In genomic region chr2:166002429-166002828, GRCm38 (mm10) we compare ENCODE assay signal across 30 mouse cellular contexts. TPM values are rescaled to one million over a fixed set of nuclear protein-coding genes. Genes with fewer than 3 reads are reported as not detected.
A peak's percentile ranks its signal among the peaks of the same experiment; 100 is the strongest.
DNase-seq lines count a peak whose midpoint lies in the region; ATAC-seq and TF ChIP-seq lines count a peak whose summit lies in the region.
"Had no signal": no experiment of that assay in that cellular context is flagged by ENCODE, and none has a peak within 500 bp of the region (broad histone marks: within the 10 kb centered on the region; RNA-seq: fewer than 3 reads in every experiment).

No protein-coding gene starts in this region.

- H3K9ac ChIP-seq in hindbrain, embryonic 14.5 days: no peak overlapping the region
- no peak overlapping the region for H3K9ac ChIP-seq in kidney, embryonic 16.5 days (replicated peaks; ENCODE audit: low read length)
- H3K9ac ChIP-seq in midbrain, postnatal 0 days (replicated peaks; ENCODE audit: low read length, poor library complexity, severe bottlenecking): no peak overlapping the region
- H3K9ac ChIP-seq: forebrain, embryonic 13.5 days; heart, embryonic 13.5 days; intestine, embryonic 15.5 days; lung, embryonic 15.5 days; neural tube, embryonic 15.5 days; stomach, embryonic 15.5 days had no signal

- no peak for ATAC-seq in hindbrain, embryonic 14.5 days (ENCODE audit: low FRiP score)
- no peak for ATAC-seq in kidney, embryonic 16.5 days (ENCODE audit: low FRiP score, low TSS enrichment)
- no peak for ATAC-seq in midbrain, postnatal 0 days (ENCODE audit: low FRiP score)
- ATAC-seq: CD4-positive, CD25-positive, alpha-beta regulatory T cell, adult 4 months; forebrain, embryonic 13.5 days; hindbrain, postnatal 0 days; intestine, embryonic 15.5 days had no signal

- no peak for DNase-seq in hindbrain, embryonic 10.5 days (ENCODE audit: low spot score)
- no peak for DNase-seq in hindbrain, embryonic 14.5 days (ENCODE audit: low spot score)
- DNase-seq in kidney, postnatal 36 days: peak; percentile 65 to 69
- no peak for DNase-seq in midbrain, embryonic 10.5 days (ENCODE audit: low spot score)
- no peak for DNase-seq in midbrain, postnatal 0 days (ENCODE audit: low spot score)
- no peak for DNase-seq in urinary bladder, postnatal 10 days (ENCODE audit: low spot score)
- DNase-seq: adrenal gland, adult 8-10 months; cerebellum, adult 2 months; cerebellum, postnatal 14 days; gastrocnemius, postnatal 14 days; heart, adult 18-20 months; heart, postnatal 14 days; layer of hippocampus, postnatal 36 days; left cerebral cortex, postnatal 4 days; lung, postnatal 4 days; midbrain, embryonic 14.5 days; retina, postnatal 1 day; right cerebral cortex, postnatal 14 days; thymus, adult 18-20 months; thymus, postnatal 25 days had no signal

- H3K27me3 ChIP-seq in hindbrain, embryonic 10.5 days (ENCODE audit: insufficient read depth, poor library complexity, severe bottlenecking): no peaks in the 10 kb centered on the region
- H3K27me3 ChIP-seq in hindbrain, embryonic 14.5 days (ENCODE audit: control insufficient read depth, insufficient read depth, low read length): no peaks in the 10 kb centered on the region
- no peaks in the 10 kb centered on the region for H3K27me3 ChIP-seq in kidney, embryonic 16.5 days (ENCODE audit: insufficient read depth, low read length)
- no peaks in the 10 kb centered on the region for H3K27me3 ChIP-seq in midbrain, embryonic 10.5 days (ENCODE audit: low read depth, poor library complexity, severe bottlenecking)
- no peaks in the 10 kb centered on the region for H3K27me3 ChIP-seq in midbrain, postnatal 0 days (ENCODE audit: insufficient read depth, low read length)
- H3K27me3 ChIP-seq: forebrain, embryonic 13.5 days; heart, embryonic 13.5 days; intestine, embryonic 15.5 days; lung, embryonic 15.5 days; neural tube, embryonic 15.5 days; stomach, embryonic 15.5 days had no signal

- no peak overlapping the region for H3K4me2 ChIP-seq in hindbrain, embryonic 14.5 days (replicated peaks)
- H3K4me2 ChIP-seq in kidney, embryonic 16.5 days (replicated peaks; ENCODE audit: low read depth, low read length): no peak overlapping the region
- no peak overlapping the region for H3K4me2 ChIP-seq in midbrain, postnatal 0 days (ENCODE audit: low read depth, low read length, poor library complexity, severe bottlenecking)
- H3K4me2 ChIP-seq: forebrain, embryonic 13.5 days; heart, embryonic 13.5 days; intestine, embryonic 15.5 days; liver, embryonic 11.5 days; lung, embryonic 15.5 days; neural tube, embryonic 15.5 days; stomach, embryonic 15.5 days had no signal

- TF ChIP-seq CTCF in midbrain, postnatal 0 days (IDR thresholded peaks at IDR 0.05): no peak

- no peaks in the 10 kb centered on the region for H3K36me3 ChIP-seq in hindbrain, embryonic 10.5 days
- H3K36me3 ChIP-seq in hindbrain, embryonic 14.5 days (replicated peaks; ENCODE audit: control insufficient read depth, insufficient read depth): no peaks in the 10 kb centered on the region
- no peaks in the 10 kb centered on the region for H3K36me3 ChIP-seq in kidney, embryonic 16.5 days (ENCODE audit: insufficient read depth, low read length)
- H3K36me3 ChIP-seq in midbrain, embryonic 10.5 days: no peaks in the 10 kb centered on the region
- no peaks in the 10 kb centered on the region for H3K36me3 ChIP-seq in midbrain, postnatal 0 days (ENCODE audit: insufficient read depth, low read length)
- H3K36me3 ChIP-seq: heart, embryonic 13.5 days; intestine, embryonic 15.5 days; lung, embryonic 15.5 days; neural tube, embryonic 15.5 days; stomach, embryonic 15.5 days had no signal

- peak overlapping the region; percentile 87; the same call in 1 of the 2 replicates for H3K27ac ChIP-seq in hindbrain, embryonic 10.5 days
- H3K27ac ChIP-seq in hindbrain, embryonic 14.5 days: no peak overlapping the region
- H3K27ac ChIP-seq in kidney, embryonic 16.5 days (ENCODE audit: low read length): no peak overlapping the region
- H3K27ac ChIP-seq in midbrain, embryonic 10.5 days (replicated peaks): peak overlapping the region; percentile 88
- no peak overlapping the region for H3K27ac ChIP-seq in midbrain, postnatal 0 days (ENCODE audit: low read depth, low read length)
- H3K27ac ChIP-seq: forebrain, embryonic 13.5 days; hindbrain, postnatal 0 days; intestine, embryonic 15.5 days; lung, embryonic 15.5 days; neural tube, embryonic 15.5 days; stomach, embryonic 15.5 days had no signal

- H3K4me1 ChIP-seq in hindbrain, embryonic 10.5 days (replicated peaks): peaks cover 45% of the 10 kb centered on the region
- peaks cover 17% of the 10 kb centered on the region for H3K4me1 ChIP-seq in hindbrain, embryonic 14.5 days (replicated peaks; ENCODE audit: control insufficient read depth, insufficient read depth, low read length)
- peaks cover 39% of the 10 kb centered on the region for H3K4me1 ChIP-seq in kidney, embryonic 16.5 days (ENCODE audit: insufficient read depth, low read length)
- peaks cover 46% of the 10 kb centered on the region for H3K4me1 ChIP-seq in midbrain, embryonic 10.5 days
- 0 out of 2 replicates have a peak, but pooled peaks cover 3% of the 10 kb centered on the region for H3K4me1 ChIP-seq in midbrain, postnatal 0 days (ENCODE audit: insufficient read depth, low read length)

- WGBS in hindbrain, embryonic 10.5 days: 54% methylated on average over 4 of the region's 4 CpGs
- WGBS in hindbrain, embryonic 14.5 days: 47% methylated on average over 4 of the region's 4 CpGs
- 71% methylated on average over 4 of the region's 4 CpGs for whole genome bisulfite sequencing in kidney, embryonic 16.5 days
- WGBS in midbrain, embryonic 10.5 days: 57% methylated on average over 4 of the region's 4 CpGs
- 55% methylated on average over 4 of the region's 4 CpGs for WGBS in midbrain, postnatal 0 days

- no peak overlapping the region for H3K4me3 ChIP-seq in hindbrain, embryonic 10.5 days
- no peak overlapping the region for H3K4me3 ChIP-seq in hindbrain, embryonic 14.5 days (replicated peaks; ENCODE audit: low read length)
- H3K4me3 ChIP-seq in kidney, embryonic 16.5 days (ENCODE audit: low read length): no peak overlapping the region
- no peak overlapping the region for H3K4me3 ChIP-seq in midbrain, embryonic 10.5 days
- no peak overlapping the region for H3K4me3 ChIP-seq in midbrain, postnatal 0 days (ENCODE audit: low read depth, low read length)
- H3K4me3 ChIP-seq: forebrain, embryonic 13.5 days; heart, embryonic 13.5 days; intestine, embryonic 15.5 days; lung, embryonic 15.5 days; neural tube, embryonic 15.5 days; stomach, embryonic 15.5 days had no signal

- H3K9me3 ChIP-seq in hindbrain, embryonic 10.5 days: no peaks in the 10 kb centered on the region
- H3K9me3 ChIP-seq in hindbrain, embryonic 14.5 days (ENCODE audit: control insufficient read depth, low read length): no peaks in the 10 kb centered on the region
- H3K9me3 ChIP-seq in kidney, embryonic 16.5 days (ENCODE audit: low read length): no peaks in the 10 kb centered on the region
- H3K9me3 ChIP-seq in midbrain, embryonic 10.5 days (replicated peaks): no peaks in the 10 kb centered on the region
- no peaks in the 10 kb centered on the region for H3K9me3 ChIP-seq in midbrain, postnatal 0 days (ENCODE audit: low read length)
- H3K9me3 ChIP-seq: forebrain, embryonic 13.5 days; heart, embryonic 13.5 days; intestine, embryonic 15.5 days; lung, embryonic 15.5 days; neural tube, embryonic 15.5 days; stomach, embryonic 15.5 days had no signal

RNA-seq across cellular contexts. Expression of gene Ncoa3, which starts 10.0 kb away (rescaled TPM):
- polyA plus RNA-seq in hindbrain, embryonic 10.5 days (2016; fragmentation: Nextera tagmentation; extraction: Ambion mirVana): 14.6 and 16.6 TPM in 2 replicates
- polyA plus RNA-seq in hindbrain, embryonic 14.5 days (2014; fragmentation: Nextera tagmentation; extraction: Ambion mirVana): 15.5 and 18.1 TPM in 2 replicates
- polyA plus RNA-seq in kidney, embryonic 16.5 days (2015; fragmentation: Nextera tagmentation; extraction: Ambion mirVana): 19.1 and 22.8 TPM in 2 replicates
- 15.2 and 15.9 TPM in 2 replicates for polyA plus RNA-seq in midbrain, embryonic 10.5 days (2016; fragmentation: Nextera tagmentation; extraction: Ambion mirVana)
- 40.8 and 40.9 TPM in 2 replicates for total RNA-seq in midbrain, postnatal 0 days (2014; rRNA removed)
- 12.6 and 14.9 TPM in 2 replicates for polyA plus RNA-seq in midbrain, postnatal 0 days (2015; fragmentation: Nextera tagmentation; extraction: Ambion mirVana)

Comparison
In these comparisons a context has a peak if more than half of its experiments do, and no peak if none do; other contexts are left out.
1. H3K27ac ChIP-seq: peak in hindbrain, embryonic 10.5 days (single experiment) and midbrain, embryonic 10.5 days (single experiment); none in hindbrain, embryonic 14.5 days (single experiment), kidney, embryonic 16.5 days (single experiment) and midbrain, postnatal 0 days (single experiment).
2. DNase-seq: peak in kidney, postnatal 36 days (2 of 2); none in hindbrain, embryonic 10.5 days (single experiment), hindbrain, embryonic 14.5 days (single experiment), midbrain, embryonic 10.5 days (single experiment), midbrain, postnatal 0 days (single experiment) and urinary bladder, postnatal 10 days (single experiment).